Mouse (Mus musculus) left cerebral cortex, postnatal 25 days (tissue): ENCODE data around the gene T2. TPM values are rescaled to one million over a fixed set of nuclear protein-coding genes. Genes with fewer than 3 reads are reported as not detected.
"Not testable (repeated sequence)": the region's sequence is repeated elsewhere in the genome, so short reads cannot be mapped to it uniquely, and the experiment has no call there.

Source experiments
- DNase-seq, 2 experiments: peaks; one replicate each; pipeline ENCODE4 v3.0.0; 2022; ENCODE audit warnings: low spot score in 2 of 2, mixed read lengths in 1 of 2
- intact Hi-C: fragments of 180-260 bp; cut with DNase I; formaldehyde crosslinking; loops from one replicate; pipeline ENCODE4 v1.15.1; 2025
- total RNA-seq, 2 experiments: library from RNA; stranded (reverse); gene quantifications; 2 replicates each; pipeline ENCODE4 v1.2.3; 2021

Gene T2
- under 1 TPM; 0.41 to 0.55 TPM for total RNA-seq

GRCm38 (mm10) chr17:8355692-8356091 is at the start of gene T2:
Gene T2, plus strand, starts transcription at chr17:8355992.
- intact Hi-C loops, result no loop called here
- no peak for DNase-seq

GRCm38 (mm10) chr17:8310838-8311614 is 44.8 kb upstream of the T2 start, which contains the start of gene Sft2d1:
Gene Sft2d1, plus strand, starts transcription at chr17:8311102.
- intact Hi-C loops, result loop anchor here (2.0 kb wide), 1 partner anchor 62 kb away; no protein-coding TSS in a partner anchor
- DNase-seq, result peak; percentile 96 to 99

GRCm38 (mm10) chr17:8311751-8312150 is 44.0 kb upstream of the T2 start:
- DNase-seq, result no peak
- intact Hi-C loops, result loop anchor here (2.0 kb wide), 1 partner anchor 61 kb away; no protein-coding TSS in a partner anchor

GRCm38 (mm10) chr17:8313976-8314375 is 41.8 kb upstream of the T2 start:
- intact Hi-C loops, result no loop called here
- DNase-seq, result no peak

- DNase-seq, result peak in 1 of 2 experiments; percentile 38
- intact Hi-C loops, result loop anchor here (1.0 kb wide), 1 partner anchor 56 kb away; no protein-coding TSS in a partner anchor
These were observed 39.5 kb upstream of the T2 start for GRCm38 (mm10) chr17:8316251-8316650.

- intact Hi-C loops, DNase-seq: not testable (repeated sequence)
These were observed 28.9 kb upstream of the T2 start for GRCm38 (mm10) chr17:8326877-8327276.

- intact Hi-C loops, result no loop called here
- no peak for DNase-seq
These were observed 27.1 kb upstream of the T2 start for GRCm38 (mm10) chr17:8328511-8329174.

- intact Hi-C loops, result no loop called here
These were observed 25.2 kb upstream of the T2 start for GRCm38 (mm10) chr17:8330602-8331001.

GRCm38 (mm10) chr17:8337159-8337558 is 18.6 kb upstream of the T2 start, which contains the start of gene Prr18:
Gene Prr18, plus strand, starts transcription at chr17:8337459.
- DNase-seq, intact Hi-C loops: not testable (repeated sequence)

More at GRCm38 (mm10) chr17:8330602-8331001, 25.2 kb upstream of the T2 start:
- no peak for DNase-seq

GRCm38 (mm10) chr17:8339666-8340374 is 16.0 kb upstream of the T2 start:
- no peak for DNase-seq
- intact Hi-C loops, result no loop called here

- intact Hi-C loops, result no loop called here
- DNase-seq, result peak; percentile 62 to 64
These were observed 15.1 kb upstream of the T2 start for GRCm38 (mm10) chr17:8340407-8341359.

GRCm38 (mm10) chr17:8341360-8341963 is 14.3 kb upstream of the T2 start:
- intact Hi-C loops, result no loop called here
- DNase-seq, result no peak

- intact Hi-C loops, result no loop called here
These were observed 13.1 kb upstream of the T2 start for GRCm38 (mm10) chr17:8342706-8343105.

GRCm38 (mm10) chr17:8343416-8343815 is 12.4 kb upstream of the T2 start:
- DNase-seq, result no peak
- intact Hi-C loops, result no loop called here

More at GRCm38 (mm10) chr17:8342706-8343105, 13.1 kb upstream of the T2 start:
- DNase-seq, result no peak

GRCm38 (mm10) chr17:8347765-8348285 is 8.0 kb upstream of the T2 start:
- intact Hi-C loops, result no loop called here
- no peak for DNase-seq

- intact Hi-C loops, result no loop called here
- no peak for DNase-seq
These were observed 6.9 kb upstream of the T2 start for GRCm38 (mm10) chr17:8348941-8349340.

GRCm38 (mm10) chr17:8351088-8351487 is 4.7 kb upstream of the T2 start:
- peak in 1 of 2 experiments; percentile 46 for DNase-seq
- intact Hi-C loops, result no loop called here

GRCm38 (mm10) chr17:8357498-8357897 is 1.7 kb downstream of the T2 start:
- DNase-seq, result no peak
- intact Hi-C loops, result no loop called here
